Mouse (Mus musculus) spleen, postnatal 4 days (tissue): ENCODE results near the gene Slc25a20.
"Not testable (repeated sequence)": the region's sequence is repeated elsewhere in the genome, so short reads cannot be mapped to it uniquely, and the experiment has no call there.

Experiments
- DNase-seq, 2 experiments: peaks; one replicate each; pipeline ENCODE4 v3.0.0; 2022; ENCODE audit warnings: low spot score in 2 of 2

Gene Slc25a20

DNA sequence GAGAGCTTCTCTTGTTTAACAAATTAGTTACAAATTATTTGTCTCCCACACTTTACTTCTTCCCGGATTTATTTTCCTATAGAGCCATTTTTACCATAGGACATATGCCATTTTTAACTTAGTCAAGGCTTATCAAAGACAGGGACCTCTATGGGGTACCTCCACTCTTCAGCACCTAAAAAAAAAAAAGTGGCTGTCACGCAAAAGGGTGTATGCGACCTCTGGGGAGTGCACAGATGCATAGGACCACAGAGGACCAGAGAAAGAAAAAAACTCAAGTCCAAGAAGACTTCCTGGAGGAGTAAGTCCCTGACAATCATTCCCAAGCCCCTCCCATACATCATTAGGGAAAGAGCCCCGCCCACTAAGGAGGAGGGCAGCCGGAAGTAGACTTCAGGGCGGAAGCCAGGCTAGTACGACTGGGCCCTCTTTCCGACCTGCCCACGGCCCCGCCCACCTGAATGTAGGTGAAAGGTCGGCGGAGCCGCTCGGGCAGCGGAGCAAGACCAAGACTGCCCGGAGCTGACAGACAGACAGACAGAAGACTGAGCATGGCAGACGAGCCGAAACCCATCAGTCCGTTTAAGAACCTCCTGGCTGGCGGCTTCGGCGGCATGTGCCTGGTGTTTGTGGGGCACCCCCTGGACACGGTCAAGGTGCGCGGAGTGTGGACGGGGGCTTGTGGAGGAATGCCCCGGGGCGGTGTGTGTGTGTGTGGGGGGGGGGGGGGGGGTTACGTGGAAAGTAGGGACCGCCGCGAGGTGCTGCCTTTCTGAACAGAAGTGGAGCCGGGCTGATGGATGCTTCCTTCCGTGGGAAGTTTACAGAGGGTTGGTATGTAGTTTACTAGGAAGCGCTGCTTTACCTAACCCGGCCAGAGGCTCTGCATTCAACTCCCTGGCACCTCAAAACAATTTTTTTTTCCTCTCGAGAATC lies at the start of gene Slc25a20:
Gene Slc25a20 (plus strand): TSS at position 412 of the 936 bp plus-strand sequence.
- peak; percentile 84 to 92 for DNase-seq

DNA sequence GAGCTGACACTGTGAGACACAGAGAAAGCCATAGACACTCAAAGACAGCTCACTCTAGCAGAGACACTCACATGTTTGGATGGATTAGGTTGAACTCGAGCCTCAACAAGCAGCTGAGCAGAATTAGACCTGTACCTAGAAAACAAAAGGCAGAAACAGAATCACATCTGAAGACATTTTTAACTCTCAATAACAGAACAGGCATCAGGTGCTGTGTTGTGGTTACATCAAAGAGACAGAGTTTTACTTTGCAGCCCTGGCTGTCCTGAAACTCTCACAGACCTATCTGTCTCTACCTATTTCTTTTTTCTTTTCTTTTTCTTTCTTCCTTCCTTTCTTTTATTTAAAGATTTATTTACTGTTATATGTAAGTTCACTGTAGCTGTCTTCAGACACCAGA lies 44.6 kb upstream of the Slc25a20 start:
- DNase-seq = no peak

DNA sequence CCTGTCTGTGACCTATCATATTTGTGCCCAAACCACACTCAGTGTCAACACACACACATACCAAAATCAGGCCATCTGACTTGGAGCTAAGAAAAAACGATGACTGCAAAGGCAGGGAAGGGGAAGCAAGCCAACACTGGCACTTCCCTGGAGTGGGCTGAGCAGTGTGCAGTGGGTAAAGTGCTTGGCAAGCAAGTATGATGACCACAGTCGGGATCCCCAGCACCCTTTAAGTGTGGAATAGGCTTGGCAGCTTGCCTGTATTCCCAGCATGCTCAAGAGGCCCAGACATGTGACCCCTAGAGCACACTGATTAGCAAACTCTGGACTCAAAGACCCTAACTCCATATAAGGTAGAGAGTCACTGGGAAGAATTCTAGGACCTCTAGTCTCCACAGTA lies 35.4 kb upstream of the Slc25a20 start:
- no peak for DNase-seq

GRCm38 (mm10) chr9:108628141-108628540 lies 33.7 kb upstream of the Slc25a20 start:
- no peak for DNase-seq

DNA sequence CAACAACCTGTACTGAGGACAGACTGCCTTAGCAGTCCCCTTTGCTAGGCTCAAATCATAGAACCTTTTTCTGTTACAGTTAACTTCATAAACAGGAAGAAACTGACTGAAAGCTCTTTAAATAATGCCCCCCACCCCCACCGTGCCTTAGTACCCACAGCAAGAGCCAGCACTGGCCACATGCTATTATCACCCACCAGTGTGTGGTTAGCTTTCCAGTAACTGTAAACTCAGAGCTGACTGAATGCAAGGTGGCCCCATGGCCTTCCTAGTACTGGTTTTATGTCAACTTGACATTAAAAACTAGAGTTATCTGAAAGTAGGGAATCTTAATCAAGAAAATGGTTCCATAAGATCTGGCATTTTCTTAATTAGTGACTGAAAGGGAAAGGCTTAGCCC lies 31.2 kb upstream of the Slc25a20 start:
- DNase-seq = no peak

GRCm38 (mm10) chr9:108631631-108632256 lies 30.1 kb upstream of the Slc25a20 start:
- DNase-seq = no peak

GRCm38 (mm10) chr9:108632375-108632774 lies 29.5 kb upstream of the Slc25a20 start:
- no peak for DNase-seq

GRCm38 (mm10) chr9:108633846-108634245 lies 28.0 kb upstream of the Slc25a20 start:
- DNase-seq = no peak

GRCm38 (mm10) chr9:108635415-108635814 lies 26.5 kb upstream of the Slc25a20 start:
- DNase-seq = no peak

DNA sequence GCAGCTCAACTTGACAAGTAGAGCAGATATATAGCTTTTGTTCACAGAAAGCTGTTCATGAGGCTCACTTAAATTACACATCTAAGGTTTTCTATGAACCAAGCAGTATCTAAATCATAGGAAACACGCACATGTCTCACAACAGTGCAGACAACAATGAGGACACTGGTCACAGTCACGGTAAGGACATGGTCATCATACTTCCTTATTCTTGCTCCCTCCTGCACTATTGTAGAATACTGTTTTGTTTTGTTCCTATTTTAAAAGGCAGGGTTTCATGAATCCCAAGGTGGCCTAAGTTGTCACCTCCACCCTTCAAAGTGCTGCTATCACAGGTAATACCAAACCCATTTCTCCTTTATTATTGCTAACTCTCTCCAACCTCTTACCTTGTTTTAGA lies 22.1 kb upstream of the Slc25a20 start:
- DNase-seq = no peak

DNA sequence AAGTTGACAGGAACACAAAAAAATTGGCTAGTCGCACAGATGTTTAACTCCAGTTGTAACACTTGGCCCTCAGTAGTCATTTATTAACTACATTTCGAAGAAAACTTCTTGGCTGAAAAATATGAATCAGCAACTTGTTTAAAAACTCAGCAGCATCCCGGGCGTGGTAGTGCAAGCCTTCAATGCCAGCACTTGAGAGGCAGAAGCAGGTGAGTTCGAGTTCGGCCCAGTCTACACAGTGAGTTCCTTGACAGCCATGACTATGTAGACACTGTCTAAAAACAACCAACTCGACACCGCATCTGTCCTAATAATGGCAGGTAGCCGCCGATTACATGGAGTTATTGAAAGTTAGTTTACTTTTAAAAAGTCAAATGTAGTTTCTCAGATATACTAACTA lies 13.7 kb upstream of the Slc25a20 start:
- DNase-seq = peak; percentile 18 to 65

GRCm38 (mm10) chr9:108648611-108649560 lies 13.0 kb upstream of the Slc25a20 start, which contains the start of gene Arih2:
Gene Arih2 (minus strand): TSS chr9:108649386.
- peak; percentile 88 to 94 for DNase-seq

GRCm38 (mm10) chr9:108649561-108650440 lies 12.1 kb upstream of the Slc25a20 start:
- no peak for DNase-seq

- no peak for DNase-seq
Observed at GRCm38 (mm10) chr9:108654566-108655464, 7.1 kb upstream of the Slc25a20 start.

DNA sequence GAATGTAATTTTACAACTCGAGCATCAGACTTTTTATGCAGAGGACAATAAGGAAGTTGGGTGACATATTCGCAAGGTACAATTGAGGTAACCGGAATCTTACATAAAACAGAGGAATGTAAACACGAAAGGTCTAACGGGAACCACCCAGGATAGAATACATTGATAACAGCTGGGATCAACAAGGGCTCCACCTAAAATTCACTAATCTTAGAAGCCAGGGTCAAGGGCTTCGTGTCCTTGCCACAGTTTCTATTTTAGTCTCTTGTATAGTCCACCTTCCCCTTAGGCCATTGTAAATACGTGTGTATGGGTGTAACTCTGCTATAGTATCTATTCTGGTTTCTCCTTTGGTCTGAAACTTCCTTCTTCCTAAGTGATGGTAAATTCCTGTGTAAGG lies 6.0 kb upstream of the Slc25a20 start:
- DNase-seq = not testable (repeated sequence)

DNA sequence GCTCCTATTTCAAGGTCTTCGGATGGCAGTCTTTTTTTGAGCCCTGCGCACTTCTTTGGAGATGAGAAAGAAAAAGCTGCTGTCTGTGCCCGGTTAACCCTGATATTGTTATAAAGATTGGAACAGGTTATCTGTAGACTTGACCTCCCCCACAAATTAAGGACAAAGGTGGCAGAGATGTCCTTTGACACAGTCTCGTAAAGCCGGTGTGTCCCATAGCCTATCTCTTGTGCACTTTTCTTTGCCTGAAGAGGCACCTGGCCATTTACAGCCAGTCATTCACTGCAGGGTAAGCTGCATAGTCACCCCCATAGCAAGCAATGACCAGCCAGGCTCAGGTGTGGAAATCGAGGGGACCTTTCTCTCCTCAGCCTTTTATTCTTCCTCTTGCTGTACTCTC lies 772 bp downstream of the Slc25a20 start:
- no peak for DNase-seq

DNA sequence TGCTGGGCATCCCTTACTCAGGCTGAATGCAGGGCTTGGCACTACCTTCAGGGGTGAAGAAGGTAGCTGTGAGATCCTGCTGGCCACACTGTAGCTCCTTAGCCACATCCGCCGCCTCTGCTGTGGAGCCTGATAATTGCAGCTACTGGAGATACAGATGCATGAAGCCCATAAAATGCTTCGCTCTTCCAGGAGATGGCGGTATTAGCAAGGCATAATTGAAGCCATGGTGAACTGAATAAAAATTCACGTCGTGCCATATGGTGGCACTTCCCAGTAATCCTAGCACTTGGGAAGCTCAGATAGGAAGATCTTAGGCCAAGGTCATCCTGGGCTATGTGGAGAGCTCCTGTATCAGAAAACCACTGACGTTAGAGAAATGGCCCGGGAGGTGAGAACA lies 8.0 kb downstream of the Slc25a20 start:
- DNase-seq = no peak

DNA sequence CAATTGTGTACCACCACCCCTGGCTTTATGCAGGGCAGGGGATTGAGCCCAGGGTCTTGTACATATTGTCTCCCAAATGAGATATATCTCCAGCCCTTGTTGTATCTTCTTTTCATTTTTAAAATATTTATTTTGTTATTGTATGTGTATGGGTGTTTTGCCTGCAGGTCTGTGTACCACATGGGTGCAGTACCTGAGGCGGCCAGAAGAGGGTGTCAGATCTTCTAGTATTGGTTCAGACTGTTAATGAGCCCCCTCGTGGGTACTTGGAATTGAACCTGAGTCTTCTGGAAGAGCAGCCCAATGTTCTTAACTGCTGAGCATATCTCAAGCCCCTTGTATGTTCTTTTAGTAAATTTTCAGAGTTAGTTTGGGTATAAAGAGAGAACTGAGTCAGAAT lies 11.3 kb downstream of the Slc25a20 start:
- peak in 1 of 2 experiments; percentile 36 for DNase-seq

- no peak for DNase-seq
Observed at GRCm38 (mm10) chr9:108680026-108680425, 18.1 kb downstream of the Slc25a20 start.

GRCm38 (mm10) chr9:108686475-108686887 lies 24.6 kb downstream of the Slc25a20 start:
- no peak for DNase-seq
